Mouse (Mus musculus) heart, adult 11 months (tissue): ENCODE data around the gene Hist1h4a.
"Not testable (repeated sequence)": the region's sequence is repeated elsewhere in the genome, so short reads cannot be mapped to it uniquely, and the experiment has no call there.

Experiments used
- DNase-seq: peaks from one replicate; pipeline ENCODE4 v3.0.0; 2022

Gene Hist1h4a

DNA sequence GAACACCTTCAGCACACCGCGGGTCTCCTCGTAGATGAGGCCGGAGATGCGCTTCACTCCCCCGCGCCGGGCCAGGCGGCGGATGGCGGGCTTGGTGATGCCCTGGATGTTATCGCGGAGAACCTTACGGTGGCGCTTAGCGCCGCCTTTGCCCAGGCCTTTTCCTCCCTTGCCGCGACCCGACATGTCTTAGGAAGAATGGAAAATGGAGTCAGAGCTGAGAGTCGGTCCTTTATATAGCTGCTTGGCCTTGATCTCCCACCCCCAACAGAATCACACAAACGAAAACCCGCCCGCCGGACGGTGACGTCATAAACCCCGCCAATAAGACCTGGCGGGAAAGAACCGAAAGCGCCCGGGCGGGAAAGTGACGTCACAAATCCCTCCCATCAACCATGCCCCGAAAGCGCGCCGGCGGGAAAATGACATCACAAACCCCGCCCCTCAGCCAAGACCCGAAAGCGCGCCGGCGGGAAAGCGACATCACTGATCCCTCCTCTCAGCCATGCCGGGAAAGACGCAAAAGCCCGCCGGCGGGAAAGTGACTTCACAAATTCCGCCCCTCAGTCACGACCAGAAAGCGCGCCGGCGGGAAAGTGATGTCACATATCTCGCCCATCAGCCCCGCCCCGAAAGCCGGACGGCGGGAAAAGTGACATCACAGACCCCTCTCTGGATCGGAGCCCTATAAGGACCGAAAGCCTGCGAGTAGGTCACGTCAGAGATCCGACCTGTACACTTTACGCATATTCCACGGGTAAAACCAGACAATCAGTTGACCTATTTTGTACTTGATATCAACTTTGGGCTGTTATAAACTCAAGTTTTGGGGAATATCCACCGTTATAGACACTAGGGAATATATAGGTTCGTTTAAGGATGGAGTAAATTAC, at the start of gene Hist1h4a:
TSS of gene Hist1h4a (minus strand) at position 259 of the 893 bp plus-strand sequence.
- DNase-seq = peak; percentile 100

DNA sequence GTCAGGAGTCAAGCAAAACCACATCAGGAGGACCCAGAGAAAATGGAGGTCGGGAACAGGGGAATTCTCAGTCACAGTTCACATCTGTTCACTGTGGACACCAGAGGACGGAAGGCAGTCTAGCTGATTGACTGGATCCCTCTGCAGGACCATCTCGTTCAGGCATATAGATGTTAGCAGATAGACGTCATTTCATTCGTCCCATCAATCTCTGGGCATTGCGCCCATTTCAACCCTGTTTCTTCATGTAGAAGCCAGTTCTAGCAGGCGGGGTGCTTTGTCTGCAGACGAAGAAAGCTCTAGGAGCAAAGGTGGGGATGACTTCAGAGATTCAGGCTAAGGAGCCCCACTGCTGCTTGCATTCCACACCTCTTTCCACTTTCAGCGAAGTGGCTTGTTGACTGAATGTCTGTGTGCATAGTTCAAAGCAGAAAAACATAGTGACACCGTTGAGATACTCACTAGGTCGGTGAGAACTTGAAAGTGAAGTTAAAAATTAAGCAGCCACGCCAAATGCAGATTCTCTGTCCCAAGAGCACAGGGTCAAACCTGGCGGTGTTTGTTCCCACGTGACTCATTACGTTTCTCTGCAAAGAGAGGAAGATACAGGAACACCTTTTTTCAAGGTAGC, 45.5 kb upstream of the Hist1h4a start, which contains the start of gene Slc17a2:
TSS of gene Slc17a2 (plus strand) at position 572 of the 631 bp plus-strand sequence.
- DNase-seq = no peak

DNA sequence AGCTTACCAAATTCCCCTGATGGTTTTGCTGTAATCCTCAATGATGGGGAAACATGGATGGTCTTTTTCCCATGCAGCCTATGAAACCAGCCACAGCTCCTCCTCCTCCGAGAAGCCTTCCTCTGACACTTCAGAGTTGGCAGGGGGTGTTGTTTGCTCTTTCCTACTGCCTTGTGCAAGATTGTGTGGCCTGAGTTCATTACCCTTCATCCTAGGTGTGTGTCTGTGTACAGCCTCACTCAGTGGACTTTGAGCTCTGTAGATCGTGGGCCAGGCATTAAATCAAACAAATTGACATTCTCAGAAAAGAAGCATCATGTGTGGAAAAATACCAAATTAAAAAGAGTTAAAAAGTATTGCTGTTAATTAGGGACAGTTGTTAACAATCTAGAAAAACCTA, 43.5 kb upstream of the Hist1h4a start:
- no peak for DNase-seq

DNA sequence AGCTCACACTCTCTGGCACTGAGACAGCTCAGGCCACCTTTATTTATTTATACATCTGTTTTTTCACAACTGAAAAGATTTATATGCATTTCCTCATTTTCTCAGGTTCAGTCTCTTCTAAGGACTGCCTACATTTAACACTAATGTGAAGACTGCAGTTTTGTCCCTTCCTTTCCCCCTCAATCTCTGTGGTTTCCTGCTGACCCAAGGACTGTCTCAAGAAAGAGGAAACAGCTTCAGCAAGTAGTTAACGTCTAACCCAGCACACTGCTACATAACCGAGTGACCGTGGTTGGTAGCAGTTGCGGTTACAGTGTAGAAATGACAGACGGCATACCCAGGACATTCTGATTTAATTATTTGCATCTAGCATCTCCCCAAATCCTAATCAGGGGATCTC, 38.4 kb upstream of the Hist1h4a start:
- peak; percentile 87 for DNase-seq

DNA sequence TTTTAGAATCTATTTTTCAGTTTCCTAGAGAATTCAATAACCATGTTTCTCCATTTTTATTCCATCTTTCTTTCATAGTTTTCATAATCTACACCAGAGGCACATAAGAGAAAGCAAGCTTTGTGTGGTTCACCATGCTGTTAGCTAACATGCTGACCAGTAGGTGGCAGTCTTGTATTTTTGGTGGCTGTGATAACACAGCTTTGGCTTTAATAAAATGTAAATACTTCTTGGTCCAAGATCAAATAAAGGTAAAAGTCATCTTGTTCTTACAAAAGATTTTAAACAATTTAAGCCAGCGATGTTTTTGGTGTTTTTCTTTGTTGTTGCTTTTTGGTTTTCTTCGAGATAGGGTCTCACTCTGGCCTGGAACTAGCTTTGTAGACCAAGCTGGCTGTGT, 31.5 kb upstream of the Hist1h4a start:
- no peak for DNase-seq

DNA sequence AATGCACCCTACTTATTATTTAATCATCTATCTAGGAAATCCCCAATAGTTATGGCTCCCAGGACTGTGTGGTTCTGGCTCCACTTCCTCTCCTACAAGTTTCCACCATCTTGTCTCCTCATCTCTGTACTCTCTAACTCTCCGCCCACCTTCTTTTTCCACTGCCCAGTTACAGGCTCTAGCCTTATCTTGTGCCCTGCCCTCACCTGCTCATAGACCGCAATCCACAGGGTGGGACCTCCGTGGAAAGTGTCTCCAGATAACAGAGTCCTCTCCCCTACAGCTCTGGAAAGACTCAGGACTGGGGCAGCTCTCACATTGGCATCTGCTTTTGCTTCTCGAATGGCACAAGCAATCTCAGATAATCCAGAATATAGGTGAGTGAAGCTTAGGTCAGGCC, 18.0 kb upstream of the Hist1h4a start:
- peak; percentile 72 for DNase-seq

DNA sequence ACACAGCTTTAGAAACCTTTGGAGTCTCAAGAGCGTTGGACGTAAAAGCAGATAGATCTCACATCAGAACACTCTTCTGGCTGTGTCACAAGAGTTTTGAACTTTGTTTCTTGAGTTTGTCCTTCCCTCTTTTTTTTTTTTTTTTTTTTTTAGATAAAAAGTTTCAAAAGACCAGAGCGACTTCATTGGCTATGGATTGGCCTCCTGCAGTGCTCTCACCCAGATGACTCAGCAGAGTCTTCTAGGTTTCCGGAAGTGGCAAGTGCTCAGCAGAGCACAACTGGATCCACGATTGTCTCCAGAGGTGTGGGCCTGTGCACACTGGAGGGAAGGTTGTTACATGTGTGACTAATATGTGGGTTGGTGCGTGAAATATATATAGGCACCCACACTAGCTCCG, 17.3 kb upstream of the Hist1h4a start:
- peak; percentile 69 for DNase-seq

DNA sequence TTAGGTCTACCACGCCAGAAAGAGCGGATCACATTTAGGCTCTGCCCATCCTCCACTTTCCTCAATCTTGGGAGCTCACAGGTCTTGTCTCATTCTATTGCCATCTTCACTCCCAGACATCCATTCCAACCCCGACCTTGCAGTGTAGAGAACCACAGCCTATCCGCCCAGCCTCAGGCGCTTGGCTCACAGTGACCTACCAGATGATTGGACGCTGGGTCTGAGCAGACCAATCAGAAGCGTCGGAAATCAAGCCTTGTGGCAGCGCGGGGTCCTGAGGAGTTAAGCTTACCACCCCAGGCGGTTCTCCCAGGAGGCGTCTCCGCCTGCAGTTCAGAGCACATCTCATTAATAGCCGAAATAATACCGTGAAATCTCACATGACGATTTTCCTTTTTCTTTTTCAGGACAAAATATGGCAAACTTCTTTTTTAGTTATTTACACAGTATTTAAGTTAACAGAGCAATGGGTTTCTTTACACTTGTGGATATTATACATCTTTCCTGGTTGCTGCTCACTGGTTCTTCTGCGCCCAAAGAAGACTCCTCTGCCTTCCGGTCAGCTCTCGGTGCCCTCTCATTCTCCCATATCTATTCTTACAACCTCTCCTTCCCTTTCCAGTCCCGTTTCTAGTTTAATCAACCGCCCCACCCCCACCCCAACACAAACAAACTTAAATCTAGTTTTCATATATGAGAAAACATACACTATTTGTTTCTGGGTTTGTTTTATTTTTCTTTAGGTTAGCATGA, 11.7 kb upstream of the Hist1h4a start:
- DNase-seq = peak; percentile 95

DNA sequence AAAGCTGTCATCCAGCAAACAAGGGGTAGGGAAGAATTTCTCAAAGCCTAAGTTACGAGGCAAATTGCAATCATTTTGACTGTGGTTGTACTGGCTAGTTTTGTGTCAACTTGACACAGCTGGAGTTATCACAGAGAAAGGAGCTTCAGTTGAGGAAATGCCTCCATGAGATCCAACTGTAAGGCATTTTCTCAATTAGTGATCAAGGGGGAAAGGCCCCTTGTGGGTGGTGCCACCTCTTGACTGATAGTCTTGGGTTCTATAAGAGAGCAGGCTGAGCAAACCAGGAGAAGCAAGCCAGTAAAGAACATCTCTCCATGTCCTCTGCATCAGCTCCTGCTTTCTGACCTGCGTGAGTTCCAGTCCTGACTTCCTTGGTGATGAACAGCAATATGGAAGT, 8.6 kb upstream of the Hist1h4a start, which contains the start of gene Trim38:
TSS of gene Trim38 (plus strand) at position 301 of the 400 bp plus-strand sequence.
- not testable (repeated sequence) for DNase-seq

DNA sequence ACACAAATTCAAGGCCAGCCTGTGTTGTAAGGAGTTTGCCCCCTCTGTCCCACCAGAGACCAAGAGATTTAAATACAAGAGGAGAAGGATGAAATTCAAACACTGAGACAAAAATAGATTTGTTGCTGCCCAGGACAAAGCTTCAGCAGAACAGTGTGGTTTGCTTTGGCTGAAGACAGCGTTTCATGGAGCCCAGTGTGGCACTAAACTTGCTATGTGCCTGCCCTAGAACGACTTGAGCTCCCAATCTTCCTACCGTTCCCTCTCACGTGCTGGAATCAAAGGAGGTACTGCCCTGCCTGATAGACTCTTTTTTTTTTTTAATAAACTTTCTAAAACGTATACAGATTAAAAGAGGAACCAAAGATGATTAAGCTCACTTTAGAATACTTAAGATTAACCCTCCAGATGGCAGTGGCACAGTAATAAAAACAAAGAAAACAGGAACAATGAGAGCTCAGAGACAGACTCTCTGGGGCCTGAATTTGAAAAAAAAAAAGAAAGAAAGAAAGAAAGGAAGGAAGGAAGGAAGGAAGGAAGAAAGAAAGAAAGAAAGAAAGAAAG, 7.9 kb upstream of the Hist1h4a start:
- peak; percentile 56 for DNase-seq

DNA sequence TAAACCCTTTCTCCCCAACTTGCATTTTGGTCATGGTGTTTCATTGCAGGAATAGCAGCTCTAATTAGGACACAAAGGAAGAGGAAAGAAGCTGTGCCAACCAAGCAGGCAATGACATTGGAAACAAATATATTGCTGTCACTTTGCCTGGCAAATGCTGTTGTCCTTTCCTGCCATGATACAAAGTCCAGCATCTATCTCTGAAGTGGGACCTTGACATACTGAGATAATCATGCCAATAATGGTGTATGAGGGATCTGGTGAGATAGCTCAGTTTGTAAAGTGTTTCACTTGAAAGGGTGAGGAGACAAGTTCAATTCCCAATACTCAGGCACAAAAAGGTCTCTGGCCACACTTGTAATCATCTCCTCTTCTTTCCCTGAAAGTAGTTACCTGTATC, 5.7 kb upstream of the Hist1h4a start:
- no peak for DNase-seq

DNA sequence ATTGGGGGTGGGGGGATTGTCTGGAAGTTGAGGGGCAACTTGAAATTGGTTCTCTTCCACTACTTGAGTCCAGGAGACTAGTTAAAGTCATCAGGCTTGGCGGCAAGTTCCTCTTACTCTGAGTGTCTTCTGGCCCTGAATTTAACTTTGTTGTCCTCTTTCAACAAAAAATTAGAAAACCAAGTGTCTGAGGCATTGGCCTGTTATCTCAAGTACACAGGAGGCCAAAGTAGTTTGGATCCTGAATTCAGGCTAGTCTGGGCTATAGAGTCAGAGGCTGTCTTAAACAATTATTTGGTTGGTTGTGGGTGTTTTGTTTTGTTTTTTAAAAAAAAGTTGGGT, 4.1 kb upstream of the Hist1h4a start:
- no peak for DNase-seq

DNA sequence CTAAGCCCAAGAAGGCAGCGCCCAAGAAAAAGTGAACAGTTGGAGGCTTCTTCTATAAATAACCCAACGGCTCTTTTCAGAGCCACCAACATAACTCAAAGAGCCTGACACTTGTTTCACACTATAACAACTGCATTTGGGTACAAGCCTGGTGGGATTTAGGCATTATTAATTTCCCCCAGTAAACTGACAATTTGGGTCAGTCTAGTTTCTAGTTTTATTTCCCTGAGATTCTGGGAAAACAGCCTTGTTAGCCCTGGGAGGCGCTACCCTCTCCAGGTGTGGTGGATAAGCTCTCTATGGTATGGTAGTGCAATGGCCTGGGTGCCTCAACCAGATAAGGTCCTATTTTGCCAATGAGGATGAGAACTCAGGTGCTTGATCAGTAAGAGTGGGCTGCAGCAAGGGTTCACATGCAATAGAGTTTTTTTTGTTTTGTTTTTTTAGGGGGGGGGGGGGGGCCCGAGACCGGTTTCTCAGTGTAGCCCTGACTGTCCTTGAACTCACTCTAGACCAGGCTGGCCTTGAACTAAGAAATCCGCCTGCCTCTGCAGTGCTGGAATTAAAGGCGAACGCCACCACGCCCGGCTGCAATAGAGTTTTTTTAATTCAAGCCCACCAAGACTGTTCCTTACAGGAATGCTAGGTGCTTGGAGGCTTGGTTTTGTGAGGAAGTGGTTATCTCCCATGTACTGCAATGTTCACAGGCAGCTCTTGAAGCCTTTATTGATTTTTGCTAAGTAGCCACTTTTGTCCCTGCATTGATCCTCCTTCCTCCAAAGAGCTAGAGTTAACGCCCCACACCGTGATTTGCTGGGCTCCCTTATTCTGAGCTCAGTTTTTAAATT, 3.5 kb upstream of the Hist1h4a start:
- peak; percentile 57 for DNase-seq

DNA sequence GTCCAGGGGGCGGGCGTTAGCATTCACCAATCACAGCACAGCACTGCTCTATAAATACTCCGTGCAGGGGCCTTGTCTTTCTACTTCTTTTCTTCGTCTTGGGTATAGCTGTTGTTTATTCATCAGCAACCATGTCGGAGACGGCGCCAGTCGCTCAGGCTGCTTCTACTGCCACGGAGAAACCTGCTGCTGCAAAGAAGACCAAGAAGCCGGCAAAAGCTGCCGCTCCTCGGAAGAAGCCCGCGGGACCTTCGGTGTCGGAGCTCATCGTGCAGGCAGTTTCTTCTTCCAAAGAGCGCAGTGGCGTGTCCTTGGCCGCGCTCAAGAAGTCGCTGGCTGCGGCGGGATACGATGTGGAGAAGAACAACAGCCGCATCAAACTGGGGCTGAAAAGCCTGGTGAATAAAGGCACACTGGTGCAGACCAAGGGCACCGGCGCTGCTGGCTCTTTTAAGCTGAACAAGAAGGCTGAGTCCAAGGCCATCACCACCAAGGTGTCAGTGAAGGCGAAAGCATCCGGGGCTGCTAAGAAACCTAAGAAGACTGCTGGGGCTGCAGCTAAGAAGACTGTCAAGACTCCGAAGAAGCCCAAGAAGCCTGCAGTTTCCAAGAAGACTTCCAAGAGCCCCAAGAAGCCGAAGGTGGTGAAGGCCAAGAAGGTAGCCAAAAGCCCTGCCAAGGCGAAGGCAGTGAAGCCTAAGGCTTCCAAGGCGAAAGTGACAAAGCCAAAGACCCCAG, 2.7 kb upstream of the Hist1h4a start, which contains the start of gene Hist1h1a:
TSS of gene Hist1h1a (plus strand) at position 81 of the 738 bp plus-strand sequence.
- peak; percentile 98 for DNase-seq

DNA sequence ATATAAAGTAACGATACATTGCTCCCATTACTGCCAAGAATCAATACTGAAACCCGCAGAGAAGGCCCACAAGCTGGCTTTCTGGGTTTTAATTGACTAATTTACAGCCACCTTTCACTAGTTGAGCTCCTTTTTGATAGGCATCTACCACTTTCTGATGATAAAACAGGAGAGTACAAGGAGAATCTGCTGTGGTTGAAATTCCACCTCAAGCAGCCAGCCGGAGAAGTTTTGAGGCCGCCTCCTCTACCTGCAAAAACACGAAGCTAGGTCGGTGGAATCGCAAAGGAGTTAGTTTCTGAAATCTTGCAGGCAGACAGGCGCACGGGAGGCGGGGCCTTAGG, 2.2 kb upstream of the Hist1h4a start:
- DNase-seq = no peak

DNA sequence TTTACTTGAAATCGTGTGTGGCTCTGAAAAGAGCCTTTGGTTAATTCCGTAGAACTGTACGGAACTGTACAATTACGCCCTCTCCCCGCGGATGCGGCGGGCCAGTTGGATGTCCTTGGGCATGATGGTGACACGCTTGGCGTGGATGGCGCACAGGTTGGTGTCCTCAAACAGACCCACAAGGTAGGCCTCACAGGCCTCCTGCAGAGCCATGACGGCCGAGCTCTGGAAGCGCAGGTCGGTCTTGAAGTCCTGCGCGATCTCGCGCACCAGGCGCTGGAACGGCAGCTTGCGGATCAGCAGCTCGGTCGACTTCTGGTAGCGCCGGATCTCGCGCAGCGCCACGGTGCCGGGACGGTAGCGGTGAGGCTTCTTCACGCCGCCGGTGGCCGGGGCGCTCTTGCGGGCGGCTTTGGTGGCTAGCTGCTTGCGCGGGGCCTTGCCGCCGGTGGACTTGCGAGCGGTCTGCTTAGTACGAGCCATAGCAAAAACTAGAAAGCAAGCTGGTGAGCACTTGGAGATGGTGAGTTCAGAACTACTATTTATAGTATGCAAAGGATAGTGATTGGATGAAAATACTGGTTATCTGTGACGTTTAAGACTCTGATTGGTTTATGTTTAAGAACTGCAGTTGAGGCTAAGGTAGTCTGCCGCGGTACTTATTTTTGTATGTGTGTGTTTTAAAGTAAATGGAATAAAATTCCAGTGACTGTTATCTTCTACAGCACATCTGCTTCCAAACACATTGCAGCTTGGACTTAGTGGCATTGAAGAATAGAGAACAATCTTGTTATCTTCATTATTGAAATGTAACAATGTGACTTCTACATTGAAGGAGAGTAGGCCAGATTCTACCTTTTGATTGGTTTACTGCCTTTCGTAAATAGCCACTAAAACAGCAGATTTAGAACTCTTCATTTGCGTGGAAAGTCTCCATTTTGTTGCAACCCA, 1.1 kb upstream of the Hist1h4a start, which contains the start of gene Hist1h3a:
TSS of gene Hist1h3a (minus strand) at position 516 of the 951 bp plus-strand sequence.
- peak; percentile 96 for DNase-seq

DNA sequence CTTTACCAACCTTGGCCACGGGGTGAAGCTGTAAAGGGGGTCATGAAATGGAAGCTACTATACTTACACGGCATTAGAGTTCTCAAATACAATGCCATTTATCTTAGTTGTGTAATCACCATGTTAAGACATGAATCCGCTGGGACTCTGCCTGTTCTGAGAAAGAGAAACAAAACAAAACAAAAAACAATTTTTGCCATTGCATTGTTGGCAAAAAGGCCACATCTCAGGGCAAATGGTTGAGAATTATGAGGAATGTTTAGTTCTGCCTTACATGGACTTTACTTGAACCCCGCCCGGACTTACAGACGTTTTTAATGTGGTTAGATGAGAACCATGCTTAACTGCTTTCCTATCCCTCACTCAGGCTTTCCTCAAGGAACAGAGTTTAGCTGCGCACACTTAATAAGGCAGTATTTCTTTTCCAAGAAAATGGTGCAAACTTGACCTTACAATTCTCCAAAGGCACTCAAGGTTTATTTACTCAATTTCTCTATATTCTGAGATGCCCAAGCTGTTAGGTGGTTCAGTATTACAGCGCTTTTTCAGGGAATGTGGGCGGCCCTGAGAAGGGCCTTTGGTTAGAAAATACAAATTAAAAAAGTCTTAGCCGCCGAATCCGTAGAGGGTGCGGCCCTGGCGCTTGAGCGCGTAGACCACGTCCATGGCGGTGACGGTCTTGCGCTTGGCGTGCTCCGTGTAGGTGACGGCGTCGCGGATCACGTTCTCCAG, 624 bp downstream of the Hist1h4a start:
- no peak for DNase-seq

DNA sequence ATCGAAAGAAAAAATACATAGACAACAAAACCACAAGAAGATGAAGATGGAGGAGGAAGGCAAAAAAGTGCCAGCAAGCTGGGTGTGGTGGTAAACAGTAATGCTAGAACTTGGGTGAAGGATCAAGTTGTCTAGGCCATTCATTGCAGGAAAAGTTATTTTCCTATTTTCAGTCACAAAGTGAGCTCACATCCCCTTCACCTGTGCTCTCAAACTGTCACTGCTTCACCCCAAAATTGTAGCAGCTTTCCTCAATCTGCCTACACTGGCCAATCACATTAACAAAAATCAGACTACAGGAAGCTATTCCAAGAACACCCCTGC, 1.2 kb downstream of the Hist1h4a start:
- no peak for DNase-seq

DNA sequence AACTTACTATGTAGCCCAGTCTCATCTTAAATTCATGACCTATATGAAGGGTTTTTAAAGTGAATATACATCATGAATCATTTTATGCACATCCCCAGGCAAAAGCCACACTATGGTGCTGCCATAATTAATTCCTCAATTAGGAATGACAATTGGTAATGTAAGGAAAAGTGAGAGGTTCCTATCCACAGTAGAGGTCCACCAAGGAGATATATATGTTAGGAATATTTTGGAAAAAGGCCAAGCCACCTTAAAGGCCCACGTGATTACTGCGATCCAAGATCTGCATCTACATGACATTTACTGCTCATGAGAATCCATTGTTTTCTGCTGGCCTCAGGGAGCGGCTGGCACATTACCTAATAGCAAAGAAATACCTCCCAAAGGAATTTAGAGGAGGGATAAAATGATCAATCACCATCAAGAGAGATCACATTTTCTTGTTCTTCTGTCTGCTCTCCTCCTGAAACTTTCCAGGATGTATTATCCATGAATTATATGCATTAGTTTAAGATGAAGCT, 1.7 kb downstream of the Hist1h4a start:
- no peak for DNase-seq
